20 mouse cellular contexts compared by ENCODE assay signal in genomic region chr12:15124179-15124578, GRCm38 (mm10).
DNase-seq lines count a peak whose midpoint lies in the region; ATAC-seq and TF ChIP-seq lines count a peak whose summit lies in the region.
"Had no signal": no experiment of that assay in that cellular context is flagged by ENCODE, and none has a peak within 500 bp of the region (broad histone marks: within the 10 kb centered on the region; RNA-seq: fewer than 3 reads in every experiment).

No protein-coding gene starts in this region.

- H3K4me3 ChIP-seq in hindbrain, postnatal 0 days (ENCODE audit: low read length): no peak overlapping the region
- H3K4me3 ChIP-seq in hindbrain, embryonic 10.5 days: no peak overlapping the region
- no peak overlapping the region for H3K4me3 ChIP-seq in midbrain, postnatal 0 days (ENCODE audit: low read depth, low read length)
- no peak overlapping the region for H3K4me3 ChIP-seq in midbrain, embryonic 10.5 days
- H3K4me3 ChIP-seq in limb, embryonic 10.5 days: no peak overlapping the region
- H3K4me3 ChIP-seq: embryonic facial prominence, embryonic 15.5 days; erythroblast, embryonic 14.5 days; forebrain, embryonic 15.5 days; heart, adult 2 months; heart, embryonic 15.5 days had no signal

- no peaks in the 10 kb centered on the region for H3K36me3 ChIP-seq in hindbrain, postnatal 0 days (ENCODE audit: insufficient read depth, low read length)
- no peaks in the 10 kb centered on the region for H3K36me3 ChIP-seq in hindbrain, embryonic 10.5 days
- H3K36me3 ChIP-seq in midbrain, postnatal 0 days (ENCODE audit: insufficient read depth, low read length): no peaks in the 10 kb centered on the region
- H3K36me3 ChIP-seq in midbrain, embryonic 10.5 days: no peaks in the 10 kb centered on the region
- H3K36me3 ChIP-seq in limb, embryonic 10.5 days: no peaks in the 10 kb centered on the region
- H3K36me3 ChIP-seq: embryonic facial prominence, embryonic 15.5 days; forebrain, embryonic 15.5 days; heart, embryonic 15.5 days had no signal

- H3K9me3 ChIP-seq in hindbrain, postnatal 0 days (ENCODE audit: low read length): no peaks in the 10 kb centered on the region
- no peaks in the 10 kb centered on the region for H3K9me3 ChIP-seq in hindbrain, embryonic 10.5 days
- H3K9me3 ChIP-seq in midbrain, postnatal 0 days (ENCODE audit: low read length): no peaks in the 10 kb centered on the region
- no peaks in the 10 kb centered on the region for H3K9me3 ChIP-seq in midbrain, embryonic 10.5 days (replicated peaks)
- no peaks in the 10 kb centered on the region for H3K9me3 ChIP-seq in limb, embryonic 10.5 days (replicated peaks)
- H3K9me3 ChIP-seq: embryonic facial prominence, embryonic 15.5 days; forebrain, embryonic 15.5 days; heart, embryonic 15.5 days had no signal

- H3K4me2 ChIP-seq in hindbrain, postnatal 0 days (ENCODE audit: low read depth, low read length): no peak overlapping the region
- H3K4me2 ChIP-seq in midbrain, postnatal 0 days (ENCODE audit: low read depth, low read length, poor library complexity, severe bottlenecking): no peak overlapping the region
- H3K4me2 ChIP-seq: embryonic facial prominence, embryonic 15.5 days; forebrain, embryonic 15.5 days; heart, embryonic 11.5 days; heart, embryonic 15.5 days had no signal

- no peak for ATAC-seq in hindbrain, postnatal 0 days
- no peak for ATAC-seq in midbrain, postnatal 0 days (ENCODE audit: low FRiP score)
- ATAC-seq: forebrain, embryonic 15.5 days had no signal

- H3K27me3 ChIP-seq in hindbrain, postnatal 0 days (ENCODE audit: insufficient read depth, low read length): no peaks in the 10 kb centered on the region
- no peaks in the 10 kb centered on the region for H3K27me3 ChIP-seq in hindbrain, embryonic 10.5 days (ENCODE audit: insufficient read depth, poor library complexity, severe bottlenecking)
- no peaks in the 10 kb centered on the region for H3K27me3 ChIP-seq in midbrain, postnatal 0 days (ENCODE audit: insufficient read depth, low read length)
- no peaks in the 10 kb centered on the region for H3K27me3 ChIP-seq in midbrain, embryonic 10.5 days (ENCODE audit: low read depth, poor library complexity, severe bottlenecking)
- H3K27me3 ChIP-seq in limb, embryonic 10.5 days (ENCODE audit: low read depth, poor library complexity, severe bottlenecking): no peaks in the 10 kb centered on the region
- H3K27me3 ChIP-seq: embryonic facial prominence, embryonic 15.5 days; forebrain, embryonic 15.5 days; heart, embryonic 15.5 days had no signal

- WGBS in hindbrain, postnatal 0 days: 40% methylated on average over 3 of the region's 3 CpGs
- 73% methylated on average over 3 of the region's 3 CpGs for WGBS in hindbrain, embryonic 10.5 days
- 77% methylated on average over 3 of the region's 3 CpGs for whole genome bisulfite sequencing in midbrain, postnatal 0 days
- 81% methylated on average over 3 of the region's 3 CpGs for WGBS in midbrain, embryonic 10.5 days
- 83% methylated on average over 3 of the region's 3 CpGs for WGBS in limb, embryonic 10.5 days

- no peak for TF ChIP-seq CTCF in hindbrain, postnatal 0 days (IDR thresholded peaks at IDR 0.05; ENCODE audit: low read depth)
- TF ChIP-seq CTCF in midbrain, postnatal 0 days (IDR thresholded peaks at IDR 0.05): no peak

- peak; percentile 46 for DNase-seq in hindbrain, postnatal 0 days (ENCODE audit: low spot score)
- no peak for DNase-seq in hindbrain, embryonic 10.5 days (ENCODE audit: low spot score)
- peak; percentile 57 for DNase-seq in midbrain, postnatal 0 days (ENCODE audit: low spot score)
- no peak for DNase-seq in midbrain, embryonic 10.5 days (ENCODE audit: low spot score)
- peak; percentile 5 for DNase-seq in mesoderm, embryonic 11.5 days (ENCODE audit: low read depth, low spot score)
- DNase-seq in limb, embryonic 10.5 days (ENCODE audit: low spot score): no peak
- DNase-seq: adrenal gland, adult 2 months; adrenal gland, postnatal 25 days; cerebellum, adult 11 months; cerebellum, adult 8-10 months; cerebellum, postnatal 14 days; embryo, embryonic 11 days; gastrocnemius, postnatal 10 days; heart, adult 2 months; heart, postnatal 14 days had no signal

- H3K9ac ChIP-seq in hindbrain, postnatal 0 days (replicated peaks; ENCODE audit: low read length): no peak overlapping the region
- no peak overlapping the region for H3K9ac ChIP-seq in midbrain, postnatal 0 days (replicated peaks; ENCODE audit: low read length, poor library complexity, severe bottlenecking)
- H3K9ac ChIP-seq: embryonic facial prominence, embryonic 15.5 days; forebrain, embryonic 15.5 days; heart, embryonic 15.5 days had no signal

- no peak overlapping the region for H3K27ac ChIP-seq in hindbrain, postnatal 0 days
- H3K27ac ChIP-seq in hindbrain, embryonic 10.5 days: no peak overlapping the region
- H3K27ac ChIP-seq in midbrain, postnatal 0 days (ENCODE audit: low read depth, low read length): no peak overlapping the region
- no peak overlapping the region for H3K27ac ChIP-seq in midbrain, embryonic 10.5 days (replicated peaks)
- H3K27ac ChIP-seq in limb, embryonic 10.5 days: no peak overlapping the region
- H3K27ac ChIP-seq: embryonic facial prominence, embryonic 15.5 days; forebrain, embryonic 15.5 days; heart, adult 2 months; heart, embryonic 15.5 days had no signal

- no peaks in the 10 kb centered on the region for H3K4me1 ChIP-seq in hindbrain, postnatal 0 days (ENCODE audit: insufficient read depth, low read length)
- no peaks in the 10 kb centered on the region for H3K4me1 ChIP-seq in hindbrain, embryonic 10.5 days (replicated peaks)
- H3K4me1 ChIP-seq in midbrain, postnatal 0 days (ENCODE audit: insufficient read depth, low read length): no peaks in the 10 kb centered on the region
- H3K4me1 ChIP-seq in midbrain, embryonic 10.5 days: no peaks in the 10 kb centered on the region
- no peaks in the 10 kb centered on the region for H3K4me1 ChIP-seq in limb, embryonic 10.5 days
- H3K4me1 ChIP-seq: embryonic facial prominence, embryonic 15.5 days; heart, embryonic 15.5 days had no signal

Comparison
In these comparisons a context has a peak if more than half of its experiments do, and no peak if none do; other contexts are left out.
1. DNase-seq: peak in hindbrain, postnatal 0 days (single experiment), midbrain, postnatal 0 days (single experiment) and mesoderm, embryonic 11.5 days (single experiment); none in hindbrain, embryonic 10.5 days (single experiment), midbrain, embryonic 10.5 days (single experiment) and limb, embryonic 10.5 days (single experiment).